Mouse (Mus musculus): Measurements from ENCODE around the gene Farp1.

DNA sequence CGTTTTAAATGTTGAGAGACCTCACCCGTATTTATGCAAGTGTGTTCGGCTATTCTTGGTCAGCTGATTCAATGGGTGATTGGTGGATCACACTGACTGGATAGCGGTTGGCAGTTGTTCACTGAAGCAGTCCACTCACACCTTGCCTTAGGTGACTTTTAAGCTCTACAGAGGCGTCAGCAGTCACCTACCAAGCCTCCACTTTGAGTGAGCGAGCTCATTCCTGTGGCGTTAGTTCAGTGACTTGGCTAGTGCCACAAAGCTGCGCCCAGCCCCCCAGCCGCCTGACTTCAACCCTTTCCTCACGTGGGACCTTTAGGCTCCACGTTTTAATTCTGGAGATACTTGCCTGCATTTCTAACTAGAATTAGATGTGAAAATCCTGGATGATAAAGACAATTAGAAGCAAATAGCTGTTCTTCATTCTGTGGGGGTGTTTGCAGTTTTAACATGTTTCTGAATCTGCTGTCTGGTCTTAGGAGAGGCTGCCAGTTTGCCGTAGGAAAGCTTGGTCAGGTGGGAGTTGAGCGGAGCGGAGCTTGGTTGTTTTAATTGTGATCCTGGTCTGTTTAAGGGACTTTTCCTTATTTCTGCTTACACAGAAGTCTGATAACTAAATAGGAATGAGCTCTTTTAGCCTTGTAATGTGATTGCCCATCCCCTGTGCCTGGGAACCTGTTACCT is 211.2 kb downstream of the Farp1 start:
- TF ChIP-seq CTCF (IDR thresholded peaks at IDR 0.05; ENCODE audit: low read depth, low read length) (no peak), GATA1 (IDR thresholded peaks at IDR 0.05; ENCODE audit: borderline replicate concordance, low read length) (no peak), TAL1 (conservative IDR thresholded peaks at IDR 0.05; ENCODE audit: low read depth, low read length) (no peak), GATA2 (IDR thresholded peaks at IDR 0.05; ENCODE audit: borderline replicate concordance, low read depth, low read length) (no peak)

All from G1E (cell line).